Mouse (Mus musculus): Measurements from ENCODE around the gene Gart. TPM values are rescaled to one million over a fixed set of nuclear protein-coding genes. Genes with fewer than 3 reads are reported as not detected.

Gart gene
- polyA plus RNA-seq, 1 experiment: 29.5 TPM

GRCm38 (mm10) chr16:91678147-91678911 is 31.6 kb upstream of the Gart start:
- no peak for DNase-seq
- 46% methylated on average over 5 of the region's 5 CpGs for WGBS
- Histone ChIP-seq H3K4me3 (replicated peaks; ENCODE audit: extremely low read depth, low read depth, low read length) (no peak overlapping the region), H3K4me1 (ENCODE audit: control insufficient read depth, insufficient read depth, low read length) (no peaks in the 10 kb centered on the region)
- no peak for TF ChIP-seq POLR2A (IDR thresholded peaks at IDR 0.05; ENCODE audit: borderline replicate concordance, extremely low read depth, low read depth, low read length)
- TF ChIP-seq CTCF (IDR thresholded peaks at IDR 0.05; ENCODE audit: insufficient read depth, low read length): no peak

GRCm38 (mm10) chr16:91674500-91674899 is 27.7 kb upstream of the Gart start:
- no peaks in the 10 kb centered on the region for H3K4me1 ChIP-seq (ENCODE audit: control insufficient read depth, insufficient read depth, low read length)
- H3K4me3 ChIP-seq (replicated peaks; ENCODE audit: extremely low read depth, low read depth, low read length): no peak overlapping the region
- no peak for TF ChIP-seq POLR2A (IDR thresholded peaks at IDR 0.05; ENCODE audit: borderline replicate concordance, extremely low read depth, low read depth, low read length)
- TF ChIP-seq CTCF (IDR thresholded peaks at IDR 0.05; ENCODE audit: insufficient read depth, low read length): no peak
- WGBS: 49% methylated on average over 4 of the region's 4 CpGs
- no peak for DNase-seq

GRCm38 (mm10) chr16:91663795-91664194 is 17.0 kb upstream of the Gart start:
- WGBS: 89% methylated on average over 3 of the region's 3 CpGs
- Histone ChIP-seq H3K4me3 (replicated peaks; ENCODE audit: extremely low read depth, low read depth, low read length) (no peak overlapping the region), H3K4me1 (ENCODE audit: control insufficient read depth, insufficient read depth, low read length) (no peaks in the 10 kb centered on the region; the same call in 1 of the 2 replicates)
- DNase-seq: no peak
- TF ChIP-seq CTCF (IDR thresholded peaks at IDR 0.05; ENCODE audit: insufficient read depth, low read length): no peak
- no peak for TF ChIP-seq POLR2A (IDR thresholded peaks at IDR 0.05; ENCODE audit: borderline replicate concordance, extremely low read depth, low read depth, low read length)

GRCm38 (mm10) chr16:91662336-91662735 is 15.6 kb upstream of the Gart start:
- TF ChIP-seq POLR2A (IDR thresholded peaks at IDR 0.05; ENCODE audit: borderline replicate concordance, extremely low read depth, low read depth, low read length) (no peak), CTCF (IDR thresholded peaks at IDR 0.05; ENCODE audit: insufficient read depth, low read length) (no peak)
- 89% methylated on average over 16 of the region's 16 CpGs for WGBS
- no peak for DNase-seq
- Histone ChIP-seq H3K4me3 (replicated peaks; ENCODE audit: extremely low read depth, low read depth, low read length) (no peak overlapping the region), H3K4me1 (ENCODE audit: control insufficient read depth, insufficient read depth, low read length) (no peaks in the 10 kb centered on the region; the same call in 1 of the 2 replicates)

GRCm38 (mm10) chr16:91661397-91661796 is 14.6 kb upstream of the Gart start:
- DNase-seq: no peak
- H3K4me1 ChIP-seq (ENCODE audit: control insufficient read depth, insufficient read depth, low read length): no peaks in the 10 kb centered on the region; the same call in 1 of the 2 replicates
- no peak overlapping the region for H3K4me3 ChIP-seq (replicated peaks; ENCODE audit: extremely low read depth, low read depth, low read length)
- whole genome bisulfite sequencing: 38% methylated on average over 1 of the region's 1 CpGs
- TF ChIP-seq POLR2A (IDR thresholded peaks at IDR 0.05; ENCODE audit: borderline replicate concordance, extremely low read depth, low read depth, low read length): no peak
- no peak for TF ChIP-seq CTCF (IDR thresholded peaks at IDR 0.05; ENCODE audit: insufficient read depth, low read length)

- H3K4me3 ChIP-seq (replicated peaks; ENCODE audit: extremely low read depth, low read depth, low read length): no peak overlapping the region
- no peaks in the 10 kb centered on the region; the same call in 1 of the 2 replicates for H3K4me1 ChIP-seq (ENCODE audit: control insufficient read depth, insufficient read depth, low read length)
- no peak for TF ChIP-seq POLR2A (IDR thresholded peaks at IDR 0.05; ENCODE audit: borderline replicate concordance, extremely low read depth, low read depth, low read length)
- TF ChIP-seq CTCF (IDR thresholded peaks at IDR 0.05; ENCODE audit: insufficient read depth, low read length): no peak
- DNase-seq: no peak
- 96% methylated on average over 20 of the region's 20 CpGs for WGBS
Measured at GRCm38 (mm10) chr16:91659798-91660197, 13.0 kb upstream of the Gart start.

GRCm38 (mm10) chr16:91658471-91658870 is 11.7 kb upstream of the Gart start:
- 85% methylated on average over 5 of the region's 5 CpGs for WGBS
- no peak for DNase-seq
- Histone ChIP-seq H3K4me1 (ENCODE audit: control insufficient read depth, insufficient read depth, low read length) (no peaks in the 10 kb centered on the region; the same call in 1 of the 2 replicates), H3K4me3 (replicated peaks; ENCODE audit: extremely low read depth, low read depth, low read length) (no peak overlapping the region)
- TF ChIP-seq CTCF (IDR thresholded peaks at IDR 0.05; ENCODE audit: insufficient read depth, low read length): no peak

GRCm38 (mm10) chr16:91657285-91657684 is 10.5 kb upstream of the Gart start:
- H3K4me3 ChIP-seq (replicated peaks; ENCODE audit: extremely low read depth, low read depth, low read length): no peak overlapping the region
- no peaks in the 10 kb centered on the region; the same call in 1 of the 2 replicates for H3K4me1 ChIP-seq (ENCODE audit: control insufficient read depth, insufficient read depth, low read length)
- no peak for TF ChIP-seq POLR2A (IDR thresholded peaks at IDR 0.05; ENCODE audit: borderline replicate concordance, extremely low read depth, low read depth, low read length)
- no peak for TF ChIP-seq CTCF (IDR thresholded peaks at IDR 0.05; ENCODE audit: insufficient read depth, low read length)
- DNase-seq: no peak
- 98% methylated on average over 17 of the region's 17 CpGs for WGBS

- WGBS: 94% methylated on average over 9 of the region's 9 CpGs
- no peak for DNase-seq
- TF ChIP-seq POLR2A (IDR thresholded peaks at IDR 0.05; ENCODE audit: borderline replicate concordance, extremely low read depth, low read depth, low read length) (no peak), CTCF (IDR thresholded peaks at IDR 0.05; ENCODE audit: insufficient read depth, low read length) (no peak)
- H3K4me3 ChIP-seq (replicated peaks; ENCODE audit: extremely low read depth, low read depth, low read length): no peak overlapping the region
- no peaks in the 10 kb centered on the region for H3K4me1 ChIP-seq (ENCODE audit: control insufficient read depth, insufficient read depth, low read length)
Measured at GRCm38 (mm10) chr16:91655285-91655684, 8.5 kb upstream of the Gart start.

- TF ChIP-seq POLR2A (IDR thresholded peaks at IDR 0.05; ENCODE audit: borderline replicate concordance, extremely low read depth, low read depth, low read length): no peak
- no peak for TF ChIP-seq CTCF (IDR thresholded peaks at IDR 0.05; ENCODE audit: insufficient read depth, low read length)
- 97% methylated on average over 3 of the region's 3 CpGs for WGBS
- DNase-seq: no peak
- no peaks in the 10 kb centered on the region for H3K4me1 ChIP-seq (ENCODE audit: control insufficient read depth, insufficient read depth, low read length)
- no peak overlapping the region for H3K4me3 ChIP-seq (replicated peaks; ENCODE audit: extremely low read depth, low read depth, low read length)
Measured at GRCm38 (mm10) chr16:91652191-91652590, 5.4 kb upstream of the Gart start.
